Mouse (Mus musculus): Measurements from ENCODE around the gene Abcf1.

DNA sequence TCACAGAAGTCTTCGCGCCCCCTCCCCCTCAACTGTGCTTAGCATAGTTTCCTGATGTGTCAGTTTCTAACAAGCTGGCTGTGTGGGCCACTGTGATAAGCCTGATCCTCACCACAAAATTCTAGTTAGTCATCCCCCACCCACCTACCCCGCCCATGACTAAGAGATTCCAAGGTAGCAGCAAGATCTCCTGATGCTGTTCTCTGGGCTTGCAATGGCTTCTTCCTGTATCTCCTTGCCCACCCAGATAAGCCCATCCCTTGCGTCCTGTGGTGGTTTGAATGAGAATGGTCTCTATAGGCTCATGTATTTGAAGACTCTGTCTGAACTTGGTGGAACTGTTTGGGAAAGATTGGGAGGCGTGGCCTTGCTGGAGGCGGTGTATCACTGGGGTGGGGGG is 32.4 kb upstream of the Abcf1 start:
- no peak for TF ChIP-seq FLI1 (IDR thresholded peaks at IDR 0.05; ENCODE audit: low read length)
- TF ChIP-seq GATA1 (IDR thresholded peaks at IDR 0.05; ENCODE audit: borderline replicate concordance, low read length): no peak
